Mouse (Mus musculus) testis, postnatal 10 days (tissue): ENCODE measurements around the gene Gm3854.

Source experiments
- DNase-seq: peaks from one replicate; pipeline ENCODE4 v3.0.0; 2021; ENCODE audit warnings: low spot score

The Gm3854 gene

GRCm38 (mm10) chr7:6386995-6387394 lies 43.4 kb downstream of the Gm3854 start:
- DNase-seq: peak; percentile 48

GRCm38 (mm10) chr7:6388971-6389370 lies 45.4 kb downstream of the Gm3854 start:
- no peak for DNase-seq

- no peak for DNase-seq
Observed at GRCm38 (mm10) chr7:6389449-6389848, 45.9 kb downstream of the Gm3854 start.

- peak; percentile 63 for DNase-seq
Observed at GRCm38 (mm10) chr7:6397996-6398975, 54.7 kb downstream of the Gm3854 start, which contains the start of gene Smim17. TSS of gene Smim17 (plus strand) at chr7:6398715.
